In genomic region chr5:92240769-92241168, GRCm38 (mm10) we compare ENCODE assay signal across 38 mouse cellular contexts. TPM values are rescaled to one million over a fixed set of nuclear protein-coding genes. Genes with fewer than 3 reads are reported as not detected.
DNase-seq lines count a peak whose midpoint lies in the region; ATAC-seq and TF ChIP-seq lines count a peak whose summit lies in the region.
"Had no signal": no experiment of that assay in that cellular context is flagged by ENCODE, and none has a peak within 500 bp of the region (broad histone marks: within the 10 kb centered on the region; RNA-seq: fewer than 3 reads in every experiment).

No protein-coding gene starts in this region.

- no peaks in the 10 kb centered on the region for H3K27me3 ChIP-seq in forebrain, embryonic 15.5 days
- H3K27me3 ChIP-seq in forebrain, embryonic 10.5 days (ENCODE audit: poor library complexity, severe bottlenecking): no peaks in the 10 kb centered on the region
- H3K27me3 ChIP-seq: heart, embryonic 15.5 days; hindbrain, embryonic 12.5 days; intestine, embryonic 15.5 days; limb, embryonic 15.5 days; neural tube, embryonic 13.5 days had no signal

- H3K36me3 ChIP-seq in forebrain, embryonic 15.5 days: no peaks in the 10 kb centered on the region
- H3K36me3 ChIP-seq in forebrain, embryonic 10.5 days (replicated peaks): no peaks in the 10 kb centered on the region
- H3K36me3 ChIP-seq: heart, embryonic 10.5 days; heart, embryonic 15.5 days; hindbrain, embryonic 12.5 days; intestine, embryonic 15.5 days; limb, embryonic 10.5 days; limb, embryonic 15.5 days; liver, embryonic 13.5 days; midbrain, embryonic 13.5 days; neural tube, embryonic 13.5 days had no signal

- H3K4me1 ChIP-seq in forebrain, embryonic 15.5 days: peaks cover 4% of the 10 kb centered on the region; the same call in 1 of the 2 replicates
- H3K4me1 ChIP-seq in forebrain, embryonic 10.5 days: no peaks in the 10 kb centered on the region
- H3K4me1 ChIP-seq: hindbrain, embryonic 12.5 days; intestine, embryonic 15.5 days; limb, embryonic 10.5 days; liver, embryonic 13.5 days; midbrain, embryonic 13.5 days; neural tube, embryonic 13.5 days had no signal

- 74% methylated on average over 12 of the region's 12 CpGs for WGBS in forebrain, embryonic 15.5 days
- WGBS in forebrain, embryonic 10.5 days: 94% methylated on average over 12 of the region's 12 CpGs

- no peaks in the 10 kb centered on the region for H3K9me3 ChIP-seq in forebrain, embryonic 15.5 days
- no peaks in the 10 kb centered on the region for H3K9me3 ChIP-seq in forebrain, embryonic 10.5 days
- H3K9me3 ChIP-seq: heart, embryonic 10.5 days; heart, embryonic 15.5 days; hindbrain, embryonic 12.5 days; intestine, embryonic 15.5 days; limb, embryonic 10.5 days; limb, embryonic 15.5 days; liver, embryonic 13.5 days; midbrain, embryonic 13.5 days; neural tube, embryonic 13.5 days had no signal

- DNase-seq in forebrain, embryonic 10.5 days (ENCODE audit: extremely low spot score, low spot score): no peak
- peak; percentile 25 to 44 for DNase-seq in right cerebral cortex, postnatal 10 days (ENCODE audit: low spot score in 2 of 2)
- no peak for DNase-seq in right cerebral cortex, adult 2 months (ENCODE audit: low spot score in 2 of 2)
- peak; percentile 33 to 74 for DNase-seq in layer of hippocampus, adult 2 months (ENCODE audit: low spot score in 2 of 2)
- peak; percentile 12 to 37 for DNase-seq in layer of hippocampus, postnatal 36 days
- no peak for DNase-seq in left cerebral cortex, adult 11 months (ENCODE audit: low spot score)
- DNase-seq in heart, adult 9 months (ENCODE audit: low spot score in 2 of 2): no peak
- DNase-seq: adrenal gland, postnatal 14 days; cerebellum, adult 18-20 months; cerebellum, postnatal 14 days; gastrocnemius, postnatal 10 days; kidney, adult 2 months; liver, embryonic 13.5 days; lung, adult 18-20 months; spleen, adult 18-20 months; thymus, adult 2 months; thymus, postnatal 36 days had no signal

- no peak overlapping the region for H3K27ac ChIP-seq in forebrain, embryonic 15.5 days (replicated peaks)
- H3K27ac ChIP-seq in forebrain, embryonic 10.5 days: no peak overlapping the region
- no peak overlapping the region for H3K27ac ChIP-seq in layer of hippocampus, adult 2 months
- H3K27ac ChIP-seq: heart, embryonic 15.5 days; hindbrain, embryonic 12.5 days; hindbrain, postnatal 0 days; intestine, embryonic 15.5 days; limb, embryonic 10.5 days; limb, embryonic 15.5 days; liver, embryonic 13.5 days; macrophage; midbrain, embryonic 13.5 days; neural tube, embryonic 13.5 days; stomach, postnatal 0 days had no signal

- ATAC-seq in forebrain, embryonic 15.5 days (replicated peaks): peak; percentile 71
- ATAC-seq: CD4-positive, CD25-positive, alpha-beta regulatory T cell, adult 4 months; hindbrain, postnatal 0 days; intestine, embryonic 15.5 days; lung, postnatal 0 days had no signal

- H3K4me2 ChIP-seq in forebrain, embryonic 15.5 days (replicated peaks): no peak overlapping the region
- H3K4me2 ChIP-seq: heart, embryonic 15.5 days; hindbrain, embryonic 12.5 days; intestine, embryonic 15.5 days; limb, embryonic 15.5 days; liver, embryonic 13.5 days; midbrain, embryonic 13.5 days; neural tube, embryonic 13.5 days had no signal

- H3K4me3 ChIP-seq in forebrain, embryonic 15.5 days: no peak overlapping the region
- H3K4me3 ChIP-seq in forebrain, embryonic 10.5 days: no peak overlapping the region
- H3K4me3 ChIP-seq in layer of hippocampus, adult 2 months: no peak overlapping the region
- H3K4me3 ChIP-seq: erythroblast, embryonic 14.5 days; heart, embryonic 10.5 days; heart, embryonic 15.5 days; hindbrain, embryonic 12.5 days; intestine, embryonic 15.5 days; limb, embryonic 10.5 days; limb, embryonic 15.5 days; liver, embryonic 13.5 days; midbrain, embryonic 13.5 days; neural tube, embryonic 13.5 days had no signal

- TF ChIP-seq CTCF in layer of hippocampus, adult 2 months (conservative IDR thresholded peaks at IDR 0.05): no peak

- H3K9ac ChIP-seq in forebrain, embryonic 15.5 days (replicated peaks): no peak overlapping the region
- H3K9ac ChIP-seq: heart, embryonic 15.5 days; hindbrain, embryonic 12.5 days; intestine, embryonic 15.5 days; limb, embryonic 15.5 days; liver, embryonic 13.5 days; midbrain, embryonic 13.5 days; neural tube, embryonic 13.5 days had no signal

RNA-seq across cellular contexts. Expression of gene Ppef2, which starts 15.3 kb away (rescaled TPM):
- 0.09 and 0.22 TPM in 2 replicates for polyA plus RNA-seq in forebrain, embryonic 15.5 days (2015; fragmentation: Nextera tagmentation; extraction: Ambion mirVana)
- 0.23 TPM in 1 of 2 replicates, not detected in the other for polyA plus RNA-seq in forebrain, embryonic 10.5 days (2016; fragmentation: Nextera tagmentation; extraction: Ambion mirVana)
- total RNA-seq in layer of hippocampus, adult 2 months (2021): 1 to 10 TPM; 1.0 to 1.1 TPM
- under 1 TPM; 0.82 to 0.94 TPM for total RNA-seq in layer of hippocampus, postnatal 36 days (2021)
- total RNA-seq: gastrocnemius, postnatal 10 days; megakaryocyte-erythroid progenitor cell, adult 5-6 weeks had no signal
- polyA plus RNA-seq: erythroblast, embryonic 14.5 days; heart, embryonic 15.5 days; liver, embryonic 13.5 days; macrophage had no signal

RNA-seq across cellular contexts. Expression of gene U90926, which starts 25.6 kb away (rescaled TPM):
- not detected in 2 replicates for polyA plus RNA-seq in forebrain, embryonic 15.5 days (2015; fragmentation: Nextera tagmentation; extraction: Ambion mirVana)
- not detected in 2 replicates for polyA plus RNA-seq in forebrain, embryonic 10.5 days (2016; fragmentation: Nextera tagmentation; extraction: Ambion mirVana)
- not detected for total RNA-seq in layer of hippocampus, adult 2 months (2021)
- total RNA-seq in layer of hippocampus, postnatal 36 days (2021): not detected
- total RNA-seq: adrenal gland, postnatal 14 days; gastrocnemius, postnatal 10 days; heart, postnatal 25 days; hindbrain, postnatal 0 days; left cerebral cortex, postnatal 10 days; megakaryocyte-erythroid progenitor cell, adult 5-6 weeks had no signal
- polyA plus RNA-seq: CD4-positive, CD25-positive, alpha-beta regulatory T cell, adult 4 months; cortical plate, adult 2 months; embryonic facial prominence, embryonic 14.5 days; erythroblast, embryonic 14.5 days; gonadal fat pad, adult 2 months; heart, embryonic 10.5 days; heart, embryonic 15.5 days; hindbrain, embryonic 12.5 days; hindbrain, postnatal 0 days; intestine, embryonic 15.5 days; kidney, adult 2 months; limb, embryonic 10.5 days; limb, embryonic 15.5 days; liver, embryonic 13.5 days; lung, postnatal 0 days; macrophage; midbrain, embryonic 13.5 days; neural tube, embryonic 13.5 days; stomach, postnatal 0 days; thymus, adult 2 months had no signal

RNA-seq across cellular contexts. Expression of gene Naaa, which starts 37.2 kb away (rescaled TPM):
- 7.6 and 11.5 TPM in 2 replicates for polyA plus RNA-seq in forebrain, embryonic 15.5 days (2015; fragmentation: Nextera tagmentation; extraction: Ambion mirVana)
- 2.6 and 3.3 TPM in 2 replicates for polyA plus RNA-seq in forebrain, embryonic 10.5 days (2016; fragmentation: Nextera tagmentation; extraction: Ambion mirVana)
- 10 to 100 TPM; 50.1 to 51.0 TPM for total RNA-seq in layer of hippocampus, adult 2 months (2021)
- total RNA-seq in layer of hippocampus, postnatal 36 days (2021): 10 to 100 TPM; 45.7 to 48.5 TPM

Comparison
In these comparisons a context has a peak if more than half of its experiments do, and no peak if none do; other contexts are left out.
1. DNase-seq: peak in right cerebral cortex, postnatal 10 days (2 of 2), layer of hippocampus, adult 2 months (2 of 2) and layer of hippocampus, postnatal 36 days (2 of 2); none in forebrain, embryonic 10.5 days (single experiment), right cerebral cortex, adult 2 months (0 of 2), left cerebral cortex, adult 11 months (single experiment) and heart, adult 9 months (0 of 2).